Mouse (Mus musculus): ENCODE measurements around the gene Dnajb3. TPM values are rescaled to one million over a fixed set of nuclear protein-coding genes. Genes with fewer than 3 reads are reported as not detected.
"Not testable (repeated sequence)": the region's sequence is repeated elsewhere in the genome, so short reads cannot be mapped to it uniquely, and the experiment has no call there.

Gene Dnajb3
- polyA plus RNA-seq, 3 experiments from 2014 or later: 0.47 to 0.99 TPM; not detected in 1

DNA sequence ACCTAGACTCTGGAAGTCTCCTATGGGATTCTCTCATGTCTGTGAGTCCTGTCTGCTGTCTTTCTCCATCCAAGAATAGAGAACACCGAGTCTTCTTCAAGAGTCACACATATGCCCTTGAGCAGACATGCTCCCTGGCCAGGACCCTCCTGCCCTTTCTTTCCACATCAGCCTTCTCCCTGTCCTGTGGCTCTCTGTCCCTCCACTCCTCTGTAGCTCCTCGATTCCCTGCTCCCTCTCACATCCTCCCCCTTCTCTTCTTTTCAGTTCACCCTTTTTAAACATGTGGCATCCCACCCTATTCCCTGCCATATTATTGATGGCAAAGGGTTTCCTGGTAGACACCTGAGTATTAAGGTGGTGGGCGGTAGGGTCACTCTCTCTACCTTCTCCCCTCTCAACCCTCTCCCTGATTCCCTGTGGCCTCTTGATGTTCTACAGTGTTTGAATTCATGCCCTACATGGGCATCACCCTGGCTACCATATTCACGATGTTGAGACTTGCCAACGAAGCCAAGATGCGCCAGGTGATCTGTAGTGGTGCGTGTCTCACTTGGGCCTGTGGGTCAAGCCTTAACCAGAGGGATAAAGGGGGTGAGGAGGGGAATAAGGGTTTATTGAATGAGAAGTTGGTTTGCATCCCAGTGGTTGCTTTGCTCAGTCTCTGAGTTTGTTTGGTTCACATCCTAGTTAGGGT, 26.4 kb upstream of the Dnajb3 start:
- no peak for ATAC-seq

DNA sequence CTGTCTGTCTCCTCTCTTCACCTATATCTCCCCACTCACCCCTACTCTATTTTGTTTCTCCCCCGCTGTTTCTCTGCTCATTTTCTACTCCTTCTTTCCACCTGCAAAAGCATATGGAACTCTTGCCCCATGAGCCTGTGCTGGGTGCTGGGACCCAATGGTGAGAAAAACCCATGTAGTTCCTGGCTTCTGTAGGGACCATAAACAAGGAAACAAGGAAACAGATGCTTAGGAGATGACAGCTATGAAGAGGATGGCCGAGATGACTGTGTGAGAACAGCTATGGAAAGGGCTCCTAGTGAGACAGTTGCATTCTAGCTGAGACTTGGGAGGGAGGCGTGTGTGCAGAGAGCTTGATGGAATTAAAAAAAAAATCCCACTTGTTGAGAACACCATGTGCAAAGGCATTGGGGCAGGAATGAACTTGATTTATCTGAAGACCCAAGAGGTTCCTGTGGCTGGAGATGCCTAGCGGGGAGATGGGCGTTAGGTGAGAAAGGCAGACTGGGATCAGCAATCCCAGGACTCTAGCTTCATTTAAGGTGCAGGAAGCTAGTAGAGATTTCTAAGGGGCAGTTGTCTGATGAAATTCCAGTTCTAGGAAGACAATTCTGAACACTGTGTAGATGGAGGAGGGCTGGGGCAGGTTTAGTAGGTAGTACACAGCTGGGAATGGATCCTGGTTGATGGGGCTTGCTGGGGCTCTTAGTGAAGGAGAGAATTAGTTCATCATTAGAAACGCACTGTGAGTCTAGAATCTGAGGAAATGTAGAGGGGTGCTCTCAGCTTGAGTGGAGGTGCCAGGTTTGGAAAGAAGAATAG, 25.6 kb upstream of the Dnajb3 start:
- ATAC-seq: no peak

DNA sequence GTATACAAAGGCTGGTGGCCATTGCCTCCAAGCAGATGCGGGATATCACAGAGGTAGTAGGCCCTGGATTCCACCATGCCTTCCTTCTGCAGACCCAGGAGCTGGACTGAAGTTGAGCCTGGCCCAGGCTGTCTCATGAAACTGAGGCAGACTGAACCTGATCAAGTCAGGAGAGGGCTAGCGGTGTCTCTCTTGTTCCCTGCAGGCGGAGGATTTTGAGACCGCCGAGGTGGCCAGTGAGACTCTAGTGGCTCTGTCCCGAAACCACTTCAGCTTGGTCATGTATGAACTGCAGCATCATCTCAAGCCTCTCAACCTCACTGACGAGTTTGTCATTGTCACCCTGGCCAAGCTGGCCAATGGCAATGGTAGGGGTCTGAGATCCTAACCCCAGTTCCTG, 24.8 kb upstream of the Dnajb3 start:
- ATAC-seq: no peak

DNA sequence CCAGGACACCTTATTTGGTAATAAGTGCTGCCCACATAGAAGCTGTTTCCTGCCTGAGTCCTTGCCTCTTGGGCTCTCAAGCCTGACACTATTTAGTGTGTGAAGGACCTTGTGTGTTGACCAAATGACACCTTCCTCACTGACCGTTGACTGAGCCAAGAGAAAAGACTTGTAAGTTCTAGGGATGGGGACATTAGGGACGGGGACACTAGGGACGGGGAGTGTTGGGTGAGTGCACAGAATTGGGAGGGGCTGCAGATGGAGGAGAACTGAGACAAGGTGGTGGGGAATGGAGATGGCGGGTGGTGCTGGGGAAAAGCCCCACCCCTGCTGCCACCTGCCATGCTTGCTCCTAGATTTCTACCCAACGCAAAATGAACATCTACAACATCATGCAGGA, 24.4 kb upstream of the Dnajb3 start:
- ATAC-seq: no peak

DNA sequence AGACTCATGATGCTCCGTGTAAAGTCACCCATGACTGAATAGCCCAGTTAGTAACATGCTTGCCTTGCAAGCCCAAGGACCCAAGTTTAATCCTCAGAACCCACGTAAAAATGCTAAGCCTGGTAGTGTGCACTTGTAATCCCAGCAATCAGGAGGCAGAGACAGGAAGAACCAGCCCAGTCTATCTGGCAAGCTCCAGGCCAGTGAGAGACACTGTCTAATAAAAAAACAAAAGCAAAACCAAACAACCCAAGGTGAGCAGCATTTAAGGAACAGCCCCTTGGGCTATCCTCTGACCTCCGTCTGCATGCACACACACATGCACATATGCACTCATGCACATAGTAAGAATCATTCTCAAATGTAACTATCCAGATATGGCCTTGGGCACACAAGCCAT, 24.0 kb upstream of the Dnajb3 start:
- ATAC-seq: no peak

DNA sequence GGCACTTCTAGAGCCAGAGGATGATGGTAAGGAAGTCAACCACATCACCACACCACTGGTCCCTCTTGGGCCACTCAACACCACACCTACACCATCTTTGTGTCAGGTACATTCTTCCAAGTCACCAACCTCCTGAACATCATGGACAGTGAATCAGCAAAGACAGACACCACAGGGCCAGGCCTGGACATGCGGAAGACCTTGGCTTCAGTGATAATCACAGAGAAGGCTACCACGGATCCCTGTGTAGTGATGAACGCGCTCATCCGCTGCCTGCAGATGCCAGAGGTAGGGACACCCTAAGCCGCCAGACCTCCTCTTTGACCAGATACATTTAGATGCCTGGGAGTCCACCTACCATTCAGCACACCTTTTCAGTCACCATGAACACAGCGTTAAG, 22.5 kb upstream of the Dnajb3 start:
- ATAC-seq: no peak

DNA sequence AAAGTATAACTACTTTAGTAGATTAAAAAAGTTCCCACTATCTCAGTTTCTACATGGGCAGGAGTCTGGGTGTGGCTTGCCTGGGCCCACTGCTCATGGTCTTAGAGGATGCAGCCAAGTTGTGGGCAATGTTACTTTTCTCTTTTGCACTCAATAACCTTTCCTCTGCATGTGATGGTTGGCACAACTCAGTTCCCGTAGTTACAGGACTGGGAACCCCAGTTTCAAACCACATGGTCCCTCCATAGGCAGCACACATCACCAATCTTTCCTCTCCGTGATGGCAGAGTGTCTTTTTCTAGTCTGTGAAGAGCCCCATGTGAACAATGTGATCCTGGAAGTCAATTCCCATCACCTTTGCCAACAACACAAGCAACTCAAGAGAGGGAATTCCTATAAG, 21.9 kb upstream of the Dnajb3 start:
- no peak for ATAC-seq

DNA sequence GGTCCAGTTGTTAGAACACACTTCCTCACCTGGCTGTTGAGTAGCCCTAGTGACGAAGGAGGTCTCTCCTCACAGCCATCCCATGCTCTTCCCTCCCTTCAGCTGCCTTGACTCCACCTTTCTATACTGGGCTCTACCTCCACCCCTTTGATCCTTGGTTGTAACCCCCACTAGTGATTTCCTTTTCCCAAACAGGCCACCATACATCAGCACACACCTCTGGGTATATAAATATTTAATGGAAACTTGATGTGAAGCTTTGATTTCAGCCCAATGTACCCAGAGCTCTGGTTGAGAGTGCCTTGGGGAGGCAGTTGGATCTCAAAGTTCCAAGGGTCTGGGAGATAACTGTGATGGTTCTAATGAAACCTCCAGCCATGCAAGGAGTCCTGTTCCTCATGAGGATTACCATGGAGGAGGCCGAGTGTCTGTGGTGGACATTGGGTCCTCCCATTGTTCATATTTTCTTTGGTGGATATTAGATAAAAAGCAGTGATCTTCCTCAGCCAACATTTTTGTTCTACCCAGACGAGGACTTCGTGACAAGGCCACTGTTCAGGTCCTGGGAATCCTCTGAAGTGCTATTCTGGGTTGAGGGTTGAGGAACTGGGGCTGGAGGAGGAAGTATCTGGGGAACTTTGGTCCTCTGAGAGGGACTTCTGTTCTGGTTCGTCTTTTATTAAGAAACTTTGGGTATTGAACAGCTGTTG, 21.2 kb upstream of the Dnajb3 start, which contains the start of gene Mroh2a:
Gene Mroh2a, plus strand, starts transcription at position 317 of the 710 bp plus-strand sequence.
- no peak for ATAC-seq

DNA sequence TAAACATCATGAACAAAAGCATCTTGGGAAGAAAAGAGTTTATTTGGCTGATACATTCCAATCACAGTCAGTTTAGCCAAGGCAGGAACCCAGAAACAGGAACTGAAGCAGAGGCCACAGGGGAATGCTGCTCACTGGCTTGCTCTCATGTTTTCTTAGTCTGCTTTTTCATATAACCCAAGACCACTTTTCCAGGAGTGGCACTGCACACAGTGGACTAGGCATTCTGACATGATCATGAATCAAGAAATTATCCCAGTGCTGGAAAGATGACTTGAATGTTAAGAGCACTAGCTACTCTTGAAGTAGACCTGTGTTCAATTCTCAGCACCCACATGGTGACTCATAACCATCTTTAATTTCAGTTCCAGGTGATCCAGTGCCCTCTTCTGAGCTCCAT, 20.2 kb upstream of the Dnajb3 start:
- no peak for ATAC-seq

DNA sequence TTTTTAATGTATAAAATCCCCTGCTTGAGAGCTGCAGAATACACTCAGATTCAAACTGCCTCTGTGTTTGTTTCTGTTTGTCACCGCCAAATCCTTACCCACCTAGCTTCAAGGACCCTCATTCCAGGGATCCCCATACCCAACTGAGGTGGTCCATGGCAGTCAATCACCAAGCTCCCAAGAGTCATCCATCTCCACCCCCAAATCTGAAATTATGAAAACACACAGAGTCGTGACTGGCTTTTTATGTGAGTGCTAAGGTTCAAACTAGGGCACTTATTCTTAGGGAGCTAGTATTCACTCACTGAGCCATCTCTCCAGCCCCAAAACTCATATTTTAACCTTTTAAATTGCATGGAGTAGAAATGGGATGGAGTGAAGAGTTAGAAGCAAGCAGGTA, 19.7 kb upstream of the Dnajb3 start:
- not testable (repeated sequence) for ATAC-seq

DNA sequence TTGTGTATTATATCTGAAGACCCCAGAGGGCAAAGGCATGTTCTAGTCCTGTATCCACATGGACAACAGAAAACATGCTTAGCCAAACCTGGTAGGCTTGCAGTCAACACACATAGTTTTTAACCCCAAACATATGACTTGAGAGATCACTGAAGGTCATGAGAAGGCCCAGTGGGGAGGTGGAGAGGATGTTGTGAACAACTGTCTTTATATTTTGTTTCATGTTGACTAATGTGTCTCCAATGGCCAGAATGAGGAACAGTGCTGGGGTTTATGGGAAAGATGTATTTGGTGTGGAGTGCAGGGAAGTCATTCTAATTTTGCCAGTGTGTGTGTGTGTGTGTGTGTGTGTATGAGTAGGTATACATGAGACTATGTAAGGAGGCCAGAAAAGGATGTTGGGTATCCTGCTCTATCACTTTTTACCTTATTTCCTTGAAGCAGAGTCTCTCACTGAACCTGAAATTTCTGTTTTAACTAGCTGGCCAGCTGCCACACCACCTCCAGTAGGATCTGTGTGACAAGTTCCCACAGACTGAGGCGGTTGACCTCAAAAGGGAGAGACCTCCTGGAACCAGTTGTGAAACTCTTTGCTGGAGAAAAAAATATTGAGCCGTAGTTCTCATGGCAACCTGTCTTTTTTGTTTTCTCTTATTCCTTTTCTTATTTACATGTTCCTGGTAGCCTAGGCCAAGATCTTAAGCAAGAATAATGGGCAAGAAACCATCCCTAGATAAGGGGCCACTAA, 18.6 kb upstream of the Dnajb3 start:
- ATAC-seq: no peak

DNA sequence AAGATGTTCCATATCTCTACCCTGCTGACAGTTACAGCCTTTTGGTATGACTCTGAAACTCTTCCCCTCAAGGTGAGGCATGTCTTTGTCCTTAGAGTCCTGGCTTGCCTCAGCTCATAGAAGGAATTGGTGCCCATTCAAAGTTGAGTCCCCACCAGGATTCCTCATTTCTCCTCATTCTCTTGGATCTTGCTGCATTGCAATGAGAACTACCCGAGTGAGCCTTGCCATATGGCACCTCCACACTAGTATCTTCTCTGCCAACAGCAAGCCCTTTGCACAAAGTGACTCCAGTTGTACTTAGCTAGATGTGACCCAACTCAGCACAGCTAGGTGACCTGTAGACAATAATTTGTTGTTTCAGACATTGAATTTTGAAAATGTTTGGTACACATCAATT, 18.0 kb upstream of the Dnajb3 start:
- ATAC-seq: no peak

DNA sequence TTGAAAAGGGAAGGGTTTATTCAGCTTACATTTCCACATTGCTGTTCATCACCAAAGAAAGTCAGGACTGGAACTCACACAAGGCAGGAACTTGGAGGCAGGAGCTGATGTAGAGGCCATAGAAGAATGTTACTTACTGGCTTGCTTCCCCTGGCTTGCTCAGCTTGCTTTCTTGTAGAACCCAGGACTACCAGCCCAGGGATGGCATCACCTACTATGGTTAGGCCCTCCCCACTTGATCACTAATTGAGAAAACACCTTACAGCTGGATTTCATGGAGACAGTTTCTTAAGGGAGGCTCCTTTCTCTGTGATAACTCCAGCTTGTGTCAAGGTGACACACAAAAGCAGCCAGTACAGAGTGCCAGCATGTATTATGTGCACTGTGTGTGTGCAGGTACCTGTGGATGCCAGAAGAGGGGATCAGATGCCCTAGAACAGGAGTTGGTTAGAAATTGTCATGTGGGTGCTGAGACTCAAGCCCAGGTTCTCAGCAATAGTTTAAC, 17.5 kb upstream of the Dnajb3 start:
- ATAC-seq: not testable (repeated sequence)

DNA sequence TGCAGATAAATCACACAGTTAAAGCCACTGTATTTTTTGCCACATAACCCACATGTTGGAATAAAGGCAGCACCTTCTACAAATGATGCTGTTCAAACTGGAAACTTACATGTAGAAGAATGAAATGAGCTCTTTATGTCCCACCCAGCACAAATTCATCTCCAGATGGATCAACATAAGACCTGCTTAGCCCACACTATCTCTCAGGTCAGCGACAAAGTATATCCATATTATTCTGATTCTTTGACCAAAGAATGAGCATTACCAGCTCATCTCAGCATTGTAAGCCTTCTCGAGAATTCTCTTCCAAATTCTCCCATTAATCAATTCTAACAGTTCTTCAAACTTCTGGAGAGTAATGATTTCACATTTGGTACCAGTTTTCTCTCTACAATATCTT, 16.6 kb upstream of the Dnajb3 start:
- no peak for ATAC-seq

DNA sequence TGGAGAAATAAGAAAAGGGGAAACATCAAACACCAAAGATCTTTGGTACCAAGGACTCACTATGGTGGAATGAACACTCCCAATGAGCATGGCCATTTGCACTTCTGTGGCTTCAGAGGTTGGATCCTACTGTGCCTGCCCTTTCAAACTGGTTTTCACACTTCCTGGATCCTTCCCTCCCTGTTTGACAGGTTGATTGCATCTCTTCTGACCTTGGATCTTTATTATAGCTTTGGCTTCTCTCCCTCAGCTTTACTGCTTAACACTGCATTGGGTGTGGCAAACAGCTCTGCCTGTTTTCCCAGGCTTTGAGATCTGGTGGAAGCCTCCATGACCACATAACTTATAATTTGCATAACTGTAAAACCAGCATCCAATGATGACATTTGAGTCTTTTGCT, 14.8 kb upstream of the Dnajb3 start:
- ATAC-seq: no peak

DNA sequence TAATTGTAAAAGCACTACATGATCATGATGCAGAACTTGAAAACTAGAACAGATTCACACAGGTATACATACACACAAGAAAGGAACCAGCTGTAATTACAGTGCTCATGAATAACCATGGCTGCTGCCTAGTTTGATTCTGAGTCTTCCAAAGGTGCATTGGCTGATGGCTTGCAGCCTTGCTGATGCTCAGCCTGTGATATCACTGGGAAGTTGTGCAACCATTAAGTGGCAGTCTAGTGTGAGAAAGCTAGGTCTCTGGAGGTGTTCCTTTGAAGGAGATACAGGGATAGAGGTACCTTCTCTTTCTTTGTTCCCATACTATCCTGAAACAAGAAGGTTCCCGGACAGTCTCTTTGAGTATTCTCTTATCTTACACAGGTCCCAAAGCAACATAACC, 13.5 kb upstream of the Dnajb3 start:
- no peak for ATAC-seq

DNA sequence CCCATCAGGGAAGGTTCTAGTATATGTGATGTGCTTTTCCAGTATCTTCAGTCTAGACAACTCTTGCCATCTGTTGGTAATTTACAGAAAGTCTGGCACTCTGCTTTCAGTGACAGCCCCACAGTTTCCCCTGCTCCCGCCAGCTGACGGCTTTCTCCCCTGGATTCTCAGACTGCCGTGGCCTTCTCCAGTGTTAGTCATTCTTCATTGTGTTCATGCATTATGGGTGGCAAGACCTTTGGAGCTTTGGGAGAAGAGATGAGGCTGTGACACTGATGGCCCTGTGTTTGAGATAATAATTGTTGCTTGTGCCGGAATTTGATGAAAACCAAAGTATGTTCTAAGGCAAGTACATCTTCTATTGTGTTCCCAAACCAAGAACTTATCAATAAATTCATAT, 13.0 kb upstream of the Dnajb3 start:
- no peak for ATAC-seq

DNA sequence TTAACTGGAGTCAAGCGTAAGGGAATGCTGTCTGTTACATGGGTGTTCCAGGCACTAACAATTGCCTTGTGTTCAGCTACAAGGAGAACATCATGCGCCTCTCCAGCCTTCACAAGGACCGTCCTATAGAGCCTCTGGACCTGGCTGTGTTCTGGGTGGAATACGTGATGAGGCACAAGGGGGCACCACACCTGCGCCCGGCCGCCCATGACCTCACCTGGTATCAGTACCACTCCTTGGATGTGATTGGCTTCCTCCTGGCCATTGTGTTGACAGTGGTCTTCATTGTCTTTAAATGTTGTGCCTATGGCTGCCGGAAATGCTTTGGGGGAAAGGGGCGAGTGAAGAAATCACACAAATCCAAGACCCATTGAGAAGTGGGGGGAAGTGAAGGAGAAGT, 12.5 kb upstream of the Dnajb3 start:
- no peak for ATAC-seq

DNA sequence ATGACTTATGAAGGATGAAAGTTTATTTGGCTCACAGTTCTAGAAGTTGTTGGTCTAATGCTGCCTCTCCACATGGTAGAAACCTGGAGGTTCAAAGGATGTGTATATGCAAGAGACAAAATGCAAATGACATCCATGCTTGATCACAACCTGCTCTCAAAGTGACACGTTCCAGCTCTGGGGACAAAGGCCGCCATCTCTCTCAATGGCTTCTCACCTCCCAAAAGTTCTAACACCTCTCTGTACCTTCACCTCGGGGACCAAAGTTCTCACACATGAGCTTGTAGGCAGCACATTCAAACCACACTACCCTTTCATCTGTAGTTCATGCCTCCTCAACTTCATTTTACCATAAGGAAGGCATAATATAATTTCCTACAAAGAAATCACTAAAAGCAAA, 12.0 kb upstream of the Dnajb3 start:
- no peak for ATAC-seq

DNA sequence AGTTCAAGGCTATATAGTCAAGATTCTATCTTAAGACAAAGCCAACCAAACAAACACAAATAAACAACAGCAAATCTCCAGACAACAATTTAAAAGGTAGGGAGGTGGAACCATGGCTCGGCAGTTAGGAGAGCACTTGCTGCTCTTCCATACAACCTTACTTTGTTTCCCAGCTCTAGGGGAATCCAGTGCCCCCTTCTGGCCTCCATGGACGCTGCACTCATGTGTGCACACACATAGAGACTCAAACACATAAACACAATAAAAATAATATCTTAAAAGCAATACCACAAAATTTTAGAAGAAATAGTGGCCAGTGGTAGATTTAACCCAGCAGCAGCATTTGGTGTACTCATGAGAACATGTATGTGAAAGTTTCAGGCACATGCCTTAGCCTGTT, 11.6 kb upstream of the Dnajb3 start:
- no peak for ATAC-seq

DNA sequence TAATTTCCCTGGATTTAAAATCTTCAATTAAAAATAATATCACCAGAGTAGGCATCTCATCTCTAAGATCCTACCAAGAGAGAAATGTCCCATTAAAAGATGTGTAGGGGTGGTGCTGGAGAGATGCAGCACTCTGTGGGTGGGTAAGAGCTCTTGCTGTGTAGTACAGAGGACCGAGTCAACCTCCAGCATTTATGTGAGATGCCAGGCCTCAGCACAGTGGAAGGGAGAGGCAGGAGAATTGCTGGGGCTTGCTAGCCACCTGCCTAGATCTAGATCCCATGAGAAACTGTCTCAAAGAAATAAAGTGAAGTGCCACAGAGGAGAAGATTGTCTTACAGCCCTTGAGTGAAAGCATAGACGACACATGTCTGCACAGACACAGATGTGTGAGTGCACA, 11.0 kb upstream of the Dnajb3 start:
- ATAC-seq: no peak

DNA sequence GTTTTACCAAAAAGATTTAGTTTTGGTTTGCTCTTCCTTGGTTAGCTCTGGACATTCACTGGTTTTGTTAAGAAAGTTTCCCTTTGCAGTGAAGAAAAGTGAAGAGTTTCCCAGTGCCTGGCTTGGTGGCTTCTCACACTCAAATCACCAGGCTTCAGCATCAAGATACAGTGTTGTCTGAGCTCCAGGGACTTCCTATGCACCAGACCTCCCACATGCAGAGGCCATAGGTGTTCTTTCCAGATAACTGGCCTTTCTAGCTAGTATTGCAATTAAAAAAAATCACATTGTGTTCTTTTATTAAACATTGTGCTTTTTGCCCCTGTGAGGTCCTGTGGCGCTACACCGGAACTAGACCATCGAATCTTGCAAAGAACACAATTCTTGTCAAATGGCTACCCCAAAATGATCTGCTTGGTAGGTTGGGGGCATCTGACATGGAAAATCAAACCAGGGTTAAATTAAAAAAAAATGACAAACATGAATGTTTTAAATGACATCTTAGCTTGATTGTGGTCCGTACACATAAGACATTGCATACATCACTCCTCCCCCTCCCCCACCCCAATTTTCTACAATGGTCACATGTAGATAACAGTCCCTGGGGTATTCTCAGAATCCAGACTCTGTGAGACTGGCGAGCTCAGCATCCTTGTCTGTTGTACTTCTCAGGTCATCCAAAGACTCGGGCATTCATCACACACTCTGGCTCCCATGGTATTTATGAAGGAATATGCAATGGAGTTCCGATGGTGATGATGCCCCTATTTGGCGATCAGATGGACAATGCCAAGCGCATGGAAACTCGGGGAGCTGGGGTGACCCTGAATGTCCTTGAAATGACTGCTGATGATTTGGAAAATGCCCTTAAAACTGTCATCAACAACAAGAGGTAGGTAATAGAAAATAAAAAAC, 10.1 kb upstream of the Dnajb3 start:
- ATAC-seq: no peak

Data from inflammation-experienced regulatory T-cells, adult 6 months (primary cell).